Mouse (Mus musculus) limb, embryonic 14.5 days (tissue): ENCODE results near the gene Rgs10. TPM values are rescaled to one million over a fixed set of nuclear protein-coding genes. Genes with fewer than 3 reads are reported as not detected.
A peak's percentile ranks its signal among the peaks of the same experiment; 100 is the strongest.

Experiments
- ATAC-seq: fragments of 200-750 bp; cut with Nextera tagmentation; 2 replicates; pipeline ENCODE4 v1.8.0; 2017; ENCODE audit warnings: low read depth, moderate number of reproducible peaks, moderate TSS enrichment; ENCODE audit not compliant: low FRiP score
- DNase-seq: peaks from one replicate; pipeline ENCODE4 v3.0.0-alpha.2; 2015; ENCODE audit warnings: low spot score
- H3K27ac ChIP-seq: fragments of 300-500 bp; sonication (generic); replicated peaks from 2 replicates; pipeline ENCODE4 v1.5.1; 2014; ENCODE audit warnings: low read depth, mild to moderate bottlenecking, low read length, moderate library complexity, mixed read lengths
- H3K27me3 ChIP-seq: fragments of 300-500 bp; sonication (generic); 2 replicates; pipeline ENCODE4 v1.6.1; 2014; ENCODE audit warnings: low read length, mixed read lengths; ENCODE audit not compliant: control insufficient read depth, insufficient read depth
- H3K36me3 ChIP-seq: fragments of 300-500 bp; sonication (generic); 2 replicates; pipeline ENCODE4 v1.6.1; 2014; ENCODE audit warnings: mild to moderate bottlenecking, low read length, moderate library complexity, mixed read lengths; ENCODE audit not compliant: control insufficient read depth, insufficient read depth
- H3K4me1 ChIP-seq: fragments of 300-500 bp; sonication (generic); 2 replicates; pipeline ENCODE4 v1.6.1; 2014; ENCODE audit warnings: antibody characterized with exemption, low read length, mixed read lengths; ENCODE audit not compliant: control insufficient read depth, insufficient read depth
- H3K4me2 ChIP-seq: fragments of 300-500 bp; sonication (generic); replicated peaks from 2 replicates; pipeline ENCODE4 v1.6.1; 2014; ENCODE audit warnings: low read depth, mild to moderate bottlenecking, low read length, moderate library complexity; ENCODE audit not compliant: severe bottlenecking
- H3K4me3 ChIP-seq: fragments of 300-500 bp; sonication (generic); replicated peaks from 2 replicates; pipeline ENCODE4 v1.5.1; 2014; ENCODE audit warnings: low read length
- H3K9ac ChIP-seq: fragments of 300-500 bp; sonication (generic); 2 replicates; pipeline ENCODE4 v1.6.1; 2014; ENCODE audit warnings: mild to moderate bottlenecking, low read depth, low read length, moderate library complexity; ENCODE audit not compliant: severe bottlenecking
- H3K9me3 ChIP-seq: fragments of 300-500 bp; sonication (generic); 2 replicates; pipeline ENCODE4 v1.6.1; 2016; ENCODE audit warnings: low read length; ENCODE audit not compliant: control insufficient read depth
- POLR2A ChIP-seq: fragments of 200-500 bp; IDR thresholded peaks from 2 replicates; pipeline ENCODE4 v1.8.0; 2012; ENCODE audit warnings: inconsistent platforms, mild to moderate bottlenecking, moderate library complexity, borderline replicate concordance; ENCODE audit not compliant: insufficient read depth, insufficient read length; ENCODE audit errors: extremely low read depth
- WGBS: fragments of 180-500 bp; shearing (Covaris S2); extraction: QIAGEN DNeasy Blood & Tissue Kit; methylation state at CpG from one replicate; pipeline ENCODE4 v1.1.7; 2014; 5-methylcytosine and 5-hydroxymethylcytosine counted together
- polyA plus RNA-seq, 2 experiments: library from polyadenylated mRNA; depleted of rRNA in 1 of 2; stranded (reverse) in 1 of 2; unstranded in 1 of 2; fragments of >200 nt; fragmentation: Nextera tagmentation in 1 of 2; extraction: Ambion mirVana in 1 of 2; gene quantifications; 2 replicates each; pipeline versions ENCODE4 v1.2.1 to v1.2.3; 2012 to 2014

Rgs10 gene
- 9.7 and 13.6 TPM in 2 replicates for polyA plus RNA-seq (2012; rRNA removed)
- 17.2 and 17.7 TPM in 2 replicates for polyA plus RNA-seq (2014; fragmentation: Nextera tagmentation; extraction: Ambion mirVana)

DNA sequence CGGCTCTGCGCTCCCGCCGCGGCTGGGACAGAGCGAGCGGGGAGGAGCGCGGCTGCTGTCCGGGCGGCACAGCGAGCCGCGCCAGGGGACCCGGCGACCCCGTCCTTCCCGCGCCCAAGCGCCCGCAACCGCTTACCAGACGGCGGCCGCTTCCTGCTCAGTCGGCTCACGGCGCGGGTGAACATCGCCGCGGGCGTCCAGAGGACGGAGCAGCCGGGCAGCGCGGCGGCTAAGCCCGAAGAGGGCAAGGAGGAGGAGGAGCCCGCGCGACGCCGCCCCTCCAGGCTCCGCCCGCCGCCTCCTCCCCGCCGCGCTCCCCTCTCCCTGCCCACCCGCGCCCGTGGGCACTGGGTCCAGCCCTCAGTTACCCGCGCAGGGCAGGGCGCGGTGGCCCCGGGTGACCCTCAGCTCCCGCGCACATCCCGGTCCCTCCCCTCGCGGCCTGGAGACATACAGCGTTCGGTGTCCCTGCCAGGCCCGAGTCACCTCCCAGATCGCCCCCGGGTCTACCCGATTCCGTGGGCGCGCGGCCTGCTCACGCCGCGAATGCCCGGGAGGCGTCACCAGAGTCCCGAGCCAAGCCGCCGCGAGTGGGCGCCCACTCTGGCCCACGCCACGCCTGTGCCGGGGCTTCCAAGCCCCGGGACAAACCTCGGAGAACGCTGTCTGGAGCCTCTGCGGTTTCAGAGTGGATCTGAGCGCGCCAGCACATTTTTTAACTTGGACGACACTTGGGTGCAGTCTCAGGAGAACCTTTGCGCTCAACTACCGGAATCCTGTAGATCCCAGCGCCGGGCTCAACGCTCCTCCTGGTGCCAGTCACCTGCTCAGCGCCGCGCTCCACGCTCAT lies at the start of gene Rgs10:
TSS of gene Rgs10 (minus strand) at position 829 of the 850 bp plus-strand sequence.
- H3K9ac ChIP-seq, result peak within 1 kb of the TSS; percentile 65
- no peak within 1 kb of the TSS for H3K27ac ChIP-seq
- WGBS, result under 1% methylated on average over 56 of the region's 102 CpGs
- ATAC-seq (peak; percentile 81), DNase-seq (peak; percentile 45)
- H3K27me3 ChIP-seq, result peaks cover 67% of the 10 kb centered on the region
- no peaks in the 10 kb centered on the region for H3K36me3 ChIP-seq
- TF ChIP-seq POLR2A, result no peak
- no peaks in the 10 kb centered on the region for H3K9me3 ChIP-seq
- peaks cover 4% of the 10 kb centered on the region; the same call in 1 of the 2 replicates for H3K4me1 ChIP-seq
- H3K4me3 ChIP-seq, result peak within 1 kb of the TSS; percentile 70
- H3K4me2 ChIP-seq, result peak within 1 kb of the TSS; percentile 98

DNA sequence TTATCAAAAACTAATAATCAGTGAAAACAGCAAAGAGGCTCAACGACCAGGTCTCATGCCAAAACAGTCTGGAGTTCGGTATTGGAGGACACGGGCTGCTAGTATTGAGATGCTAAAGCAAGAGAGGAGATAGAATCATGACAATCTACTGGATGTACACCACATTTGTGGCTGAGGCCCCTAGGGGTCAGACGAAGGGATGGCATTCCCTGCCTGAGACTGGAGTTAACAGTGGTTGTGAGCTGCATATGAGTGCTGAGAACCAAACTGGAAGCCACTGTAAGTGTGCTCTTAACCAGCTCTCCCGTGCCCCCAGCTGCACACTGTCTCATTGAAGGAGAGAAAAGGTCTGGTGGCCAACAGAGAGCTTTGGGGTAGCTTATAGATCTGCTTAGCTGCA lies 43.8 kb upstream of the Rgs10 start:
- DNase-seq (no peak), ATAC-seq (no peak)
- Histone ChIP-seq H3K27me3 (no peaks in the 10 kb centered on the region), H3K36me3 (no peaks in the 10 kb centered on the region), H3K4me1 (peaks cover 16% of the 10 kb centered on the region), H3K4me3 (peak overlapping the region; percentile 88), H3K9me3 (no peaks in the 10 kb centered on the region), H3K4me2 (peak overlapping the region; percentile 84; the same call in 1 of the 2 replicates), H3K9ac (peak overlapping the region; percentile 52; the same call in 1 of the 2 replicates), H3K27ac (no peak overlapping the region)
- 77% methylated on average over 5 of the region's 5 CpGs for WGBS
- TF ChIP-seq POLR2A, result no peak

DNA sequence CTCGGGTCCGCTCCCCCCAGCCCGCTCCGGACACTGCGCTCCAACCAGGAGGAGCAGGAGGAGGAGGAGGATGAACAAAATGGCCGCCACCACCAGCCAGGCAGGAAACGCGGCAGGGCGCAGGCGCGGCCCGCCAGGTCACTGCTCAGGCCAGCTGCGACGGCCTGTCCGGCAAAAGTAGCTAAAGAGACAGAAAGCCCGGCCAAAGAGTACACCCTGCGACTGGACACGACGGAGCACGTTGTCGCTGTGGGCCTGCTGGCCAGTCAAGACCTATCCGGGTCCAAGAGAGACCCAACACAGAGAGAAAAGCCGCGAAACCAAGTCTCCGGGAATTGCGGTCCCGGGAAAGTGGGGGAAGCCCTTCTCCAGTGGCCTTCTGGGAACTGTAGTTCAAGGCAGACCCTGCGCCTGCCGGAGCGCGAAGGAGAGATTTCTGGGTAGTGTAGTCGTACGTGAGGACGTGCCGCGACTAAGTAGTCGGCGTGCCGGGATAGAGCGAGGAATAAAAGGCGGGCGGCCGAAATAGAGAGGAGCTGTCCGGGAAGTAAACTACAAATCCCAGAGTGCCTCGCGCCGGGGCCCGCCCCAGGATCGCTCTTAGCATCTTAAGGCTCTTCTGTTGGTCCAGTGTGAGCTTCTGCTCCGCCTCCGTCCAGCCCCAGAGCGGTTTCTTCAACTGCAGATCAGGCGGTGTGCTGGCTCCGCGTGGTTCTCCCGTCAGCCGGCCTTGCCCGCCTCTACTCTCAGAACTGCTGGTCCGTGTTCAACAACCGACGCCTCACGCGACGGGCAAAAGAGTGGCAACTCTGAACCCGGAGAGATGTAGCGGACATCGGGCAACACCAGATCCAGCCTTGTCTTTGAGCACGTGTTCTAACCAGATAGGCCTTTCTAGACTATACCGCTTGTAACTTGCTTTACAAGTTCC lies 43.0 kb upstream of the Rgs10 start, which contains the start of gene Tial1:
TSS of gene Tial1 (minus strand) at position 433 of the 931 bp plus-strand sequence.
- DNase-seq (peak; percentile 100), ATAC-seq (peak; percentile 98)
- Histone ChIP-seq H3K4me1 (peaks cover 18% of the 10 kb centered on the region), H3K9me3 (no peaks in the 10 kb centered on the region), H3K4me2 (peak within 1 kb of the TSS; percentile 84), H3K9ac (peak within 1 kb of the TSS; percentile 87), H3K36me3 (no peaks in the 10 kb centered on the region), H3K4me3 (peak within 1 kb of the TSS; percentile 88), H3K27me3 (no peaks in the 10 kb centered on the region), H3K27ac (peak within 1 kb of the TSS; percentile 90)
- TF ChIP-seq POLR2A, result peak; percentile 81; the same call in 1 of the 2 replicates
- under 1% methylated on average over 61 of the region's 69 CpGs for WGBS

DNA sequence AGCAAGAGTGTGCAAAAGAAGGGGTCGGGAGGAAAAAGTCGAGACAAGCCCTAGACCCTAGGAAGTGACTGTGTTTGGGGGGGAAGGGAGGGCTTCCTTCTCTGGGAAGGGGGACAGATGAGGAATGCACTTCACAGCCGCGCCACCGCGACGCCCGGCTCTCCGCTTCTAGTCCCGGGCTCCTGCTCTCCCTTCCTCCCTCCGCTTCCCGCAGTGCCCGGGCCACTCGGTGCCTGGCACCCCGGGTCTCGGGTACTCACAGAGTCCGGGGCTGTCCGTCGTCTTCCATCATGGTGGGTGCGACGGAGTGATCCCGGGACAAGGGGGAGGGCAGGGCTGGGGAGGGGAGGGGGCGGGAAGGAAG lies 42.3 kb upstream of the Rgs10 start:
- peak; percentile 1; the same call in 1 of the 2 replicates for ATAC-seq
- TF ChIP-seq POLR2A, result no peak

More for the DNA sequence above, 42.3 kb upstream of the Rgs10 start:
- Histone ChIP-seq H3K9ac (peak overlapping the region; percentile 87), H3K9me3 (no peaks in the 10 kb centered on the region), H3K4me3 (peak overlapping the region; percentile 88), H3K36me3 (no peaks in the 10 kb centered on the region), H3K27ac (peak overlapping the region; percentile 90), H3K4me1 (peaks cover 21% of the 10 kb centered on the region), H3K4me2 (peak overlapping the region; percentile 84), H3K27me3 (no peaks in the 10 kb centered on the region)
- no peak for DNase-seq
- WGBS, result 0% methylated on average over 15 of the region's 23 CpGs
